Mouse (Mus musculus): ENCODE data around the gene Cdyl2.
A peak's percentile ranks its signal among the peaks of the same experiment; 100 is the strongest.

Gene Cdyl2

DNA sequence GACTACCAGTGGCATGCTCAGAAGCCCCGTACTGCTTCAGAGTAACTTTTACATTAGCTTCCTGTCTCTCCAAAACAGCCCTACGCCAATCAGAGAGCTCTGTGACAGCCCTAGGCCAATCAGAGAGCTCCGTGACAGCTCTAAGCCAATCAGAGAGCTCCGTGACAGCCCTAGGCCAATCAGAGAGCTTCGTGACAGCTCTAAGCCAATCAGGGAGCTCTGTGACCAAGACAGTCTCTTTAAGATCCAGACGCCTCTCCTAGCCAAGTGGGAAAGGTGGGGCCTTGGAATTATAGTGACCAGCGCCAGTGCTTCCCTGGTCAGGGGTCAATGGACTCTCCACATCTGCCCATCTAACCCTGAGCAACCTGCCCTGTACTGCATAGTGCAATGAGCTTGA is 62.2 kb downstream of the Cdyl2 start:
- no peak for DNase-seq

DNA sequence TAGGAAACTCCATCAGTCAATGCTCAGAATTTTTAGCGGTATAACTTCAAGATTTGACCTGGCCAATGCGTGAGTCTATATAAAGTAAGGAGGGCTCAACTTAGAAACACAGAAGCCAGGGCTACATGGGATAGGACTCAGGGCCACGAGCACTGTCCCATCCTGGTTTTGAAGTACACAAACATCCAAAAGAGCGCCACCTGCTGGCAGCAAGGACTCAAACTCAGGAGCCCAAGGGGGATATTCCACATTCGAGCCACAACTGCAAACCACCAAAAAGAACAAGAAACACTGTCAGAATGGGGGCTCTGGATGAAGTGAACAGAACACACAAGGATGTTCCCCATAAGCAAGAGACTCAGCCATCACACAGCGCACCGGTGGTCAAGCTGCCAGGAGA is 63.8 kb downstream of the Cdyl2 start:
- DNase-seq = no peak

DNA sequence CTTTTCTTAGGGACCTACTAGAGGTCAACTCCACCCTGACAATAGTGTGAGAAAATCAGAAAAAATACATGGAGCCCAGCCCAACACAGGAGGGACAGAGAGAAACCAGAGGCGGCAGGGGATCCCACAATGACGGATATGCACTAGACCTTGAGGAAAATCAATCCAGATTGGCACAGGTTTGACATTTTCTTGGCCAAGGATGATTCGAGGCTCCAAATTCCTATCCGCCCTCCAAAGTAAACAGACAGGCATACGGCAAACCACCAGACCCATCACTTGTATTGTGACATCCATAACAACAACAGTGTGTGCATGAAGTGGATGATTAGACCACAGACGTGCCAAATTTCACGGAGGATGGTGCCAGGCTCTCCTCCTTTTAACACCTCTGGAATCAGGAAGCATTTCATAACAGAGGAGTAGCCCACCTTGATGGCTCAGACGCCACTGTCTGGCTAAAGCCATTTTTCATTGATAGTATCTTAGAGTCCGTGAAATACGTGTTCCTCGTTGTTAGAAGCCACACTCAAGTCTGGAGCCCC is 65.9 kb downstream of the Cdyl2 start:
- no peak for DNase-seq

DNA sequence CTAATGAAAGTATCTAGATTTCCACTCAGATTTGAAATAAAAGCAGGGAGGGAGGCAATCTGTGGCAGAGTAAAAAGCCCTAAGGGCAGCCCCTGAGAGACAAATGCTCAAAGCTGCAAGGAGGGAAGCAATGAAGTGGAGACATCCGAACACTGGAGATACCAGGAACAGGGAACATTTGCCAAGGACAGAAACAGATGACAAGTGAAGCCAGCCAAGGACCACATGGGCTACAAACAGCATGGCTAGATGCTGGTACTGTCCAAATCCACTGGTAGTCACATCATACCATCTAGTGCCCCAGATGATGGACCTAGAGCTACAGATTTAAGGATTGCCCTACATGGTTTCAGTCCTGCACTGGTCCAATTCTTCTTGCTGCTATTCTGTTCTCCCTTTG is 71.3 kb downstream of the Cdyl2 start:
- no peak for DNase-seq

DNA sequence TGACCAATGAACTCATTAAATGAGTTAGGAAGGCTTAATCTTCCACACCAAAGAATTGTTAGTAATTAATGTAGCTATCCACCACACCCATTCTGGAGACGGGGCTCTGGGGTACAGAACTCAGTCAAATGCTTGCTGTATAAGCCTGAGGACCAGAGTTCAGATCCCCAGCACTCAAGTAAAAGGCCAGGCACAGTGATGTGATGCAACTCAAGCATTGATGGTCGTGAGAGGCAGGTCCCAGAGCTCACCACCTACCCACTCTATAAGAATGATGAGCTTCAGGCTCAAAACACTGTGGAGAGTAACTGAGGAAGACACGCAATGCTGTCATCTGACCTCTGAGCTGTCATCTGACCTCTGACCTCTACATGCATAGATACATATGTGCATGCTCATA is 76.0 kb downstream of the Cdyl2 start:
- no peak for DNase-seq

DNA sequence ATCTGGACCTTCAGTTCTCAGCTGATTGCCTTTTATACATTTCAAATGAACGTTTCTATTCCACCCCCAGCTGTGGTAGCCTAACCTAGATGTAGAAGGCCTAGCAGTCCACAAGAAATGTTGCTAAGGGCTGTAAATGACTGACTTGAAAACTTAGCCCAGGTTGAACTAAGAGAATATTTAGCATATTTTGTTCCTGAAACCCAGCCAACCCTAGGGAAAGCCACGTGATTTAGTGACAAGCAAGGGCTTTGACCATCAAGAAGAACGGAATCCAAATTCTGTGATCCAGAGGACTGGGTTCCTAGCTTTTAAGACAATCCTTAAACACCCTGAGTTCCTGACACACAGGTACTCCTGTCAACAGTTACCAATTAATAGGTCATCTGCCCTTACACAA is 77.9 kb downstream of the Cdyl2 start:
- no peak for DNase-seq

DNA sequence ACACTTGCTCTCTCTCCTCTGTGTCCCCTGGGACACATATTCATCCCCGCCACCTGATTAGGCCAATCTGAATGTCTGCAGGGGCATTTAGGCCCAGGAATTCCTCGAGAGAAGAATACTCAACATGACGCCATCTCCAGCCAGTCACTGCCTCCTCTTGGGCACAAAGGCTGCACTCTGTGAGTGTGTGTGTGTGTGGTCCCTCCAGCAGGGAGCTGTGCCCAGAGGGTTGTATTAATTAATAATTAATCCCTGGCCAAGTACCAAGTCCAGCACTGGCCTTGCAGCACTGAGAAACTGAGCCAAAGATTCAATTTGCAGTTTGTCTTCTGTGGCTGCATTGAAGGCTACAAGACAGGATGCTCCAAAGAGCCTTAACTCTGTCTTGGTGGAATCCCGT is 79.8 kb downstream of the Cdyl2 start:
- DNase-seq = no peak

DNA sequence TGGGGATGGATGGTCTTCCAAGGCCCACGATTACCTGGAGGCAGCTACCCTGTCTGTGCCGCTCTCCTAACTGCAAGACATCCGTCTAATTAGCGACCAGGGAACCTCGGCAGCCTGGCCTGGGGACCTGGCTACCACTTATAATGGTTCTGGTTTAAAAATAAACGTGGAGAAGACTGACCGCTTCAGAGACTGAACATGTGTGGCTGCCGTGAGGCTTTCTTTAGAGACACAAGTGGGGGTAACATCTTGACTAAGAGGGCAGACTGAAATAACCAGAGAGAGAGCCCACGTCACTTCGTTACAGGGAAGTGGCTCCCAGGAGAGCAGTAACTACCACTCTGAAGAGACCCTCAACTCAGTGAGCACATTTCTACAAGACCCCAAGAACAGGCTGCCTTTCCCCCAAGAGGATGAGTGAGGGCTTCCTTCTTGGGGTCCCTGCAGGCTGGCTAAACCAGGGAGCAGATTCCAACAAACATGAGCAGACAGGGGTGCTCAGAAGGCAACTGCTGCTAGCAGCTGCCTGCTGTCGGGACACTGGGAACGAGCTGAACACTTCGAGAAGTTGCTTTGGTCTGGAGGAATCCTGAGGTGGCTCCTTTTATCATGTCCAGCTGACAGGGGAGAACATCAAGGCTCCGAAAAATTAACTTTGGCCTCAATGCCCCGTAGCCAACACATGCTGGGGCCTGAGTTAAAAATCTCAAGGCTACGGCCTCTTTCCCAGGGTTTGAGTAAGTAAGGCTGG is 82.6 kb downstream of the Cdyl2 start:
- DNase-seq = no peak

DNA sequence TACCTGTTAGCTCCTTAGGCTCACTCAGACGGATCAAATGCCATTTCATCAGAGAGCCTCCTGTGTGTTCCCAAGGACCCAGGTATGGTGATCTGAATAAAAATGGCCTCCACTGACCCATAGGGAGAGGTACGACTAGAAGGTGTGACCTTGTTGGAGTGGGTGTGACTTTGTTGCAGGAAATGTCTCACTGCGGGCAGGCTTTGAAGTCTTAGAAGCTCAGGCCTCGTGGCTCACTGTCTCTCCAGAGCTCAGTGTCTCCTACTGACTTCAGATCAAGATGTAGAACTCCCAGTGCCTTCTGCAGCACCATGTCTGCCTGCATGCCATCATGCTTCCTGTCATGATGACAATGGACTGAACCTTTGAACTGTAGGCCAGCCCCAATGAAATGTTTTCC is 87.4 kb downstream of the Cdyl2 start:
- DNase-seq = no peak

DNA sequence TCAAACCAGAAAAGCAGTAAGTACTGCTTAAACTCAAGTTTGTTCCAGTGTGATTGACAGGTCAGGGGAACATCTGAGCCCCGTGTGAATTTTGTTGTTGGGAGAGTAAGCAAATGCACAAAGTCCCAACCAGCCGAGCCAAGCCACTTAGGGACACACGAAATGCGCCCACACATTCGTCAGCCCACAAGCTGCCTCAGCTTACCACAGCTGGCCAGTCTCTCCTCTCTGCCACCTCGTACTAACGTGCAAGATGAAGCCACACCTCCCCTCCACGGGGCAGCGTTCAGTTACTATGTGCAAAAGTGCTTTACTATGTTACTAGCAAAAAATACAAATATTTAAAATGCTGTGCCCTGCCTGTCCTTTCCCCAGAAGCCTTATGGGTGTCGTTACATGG is 91.9 kb downstream of the Cdyl2 start:
- DNase-seq = no peak

DNA sequence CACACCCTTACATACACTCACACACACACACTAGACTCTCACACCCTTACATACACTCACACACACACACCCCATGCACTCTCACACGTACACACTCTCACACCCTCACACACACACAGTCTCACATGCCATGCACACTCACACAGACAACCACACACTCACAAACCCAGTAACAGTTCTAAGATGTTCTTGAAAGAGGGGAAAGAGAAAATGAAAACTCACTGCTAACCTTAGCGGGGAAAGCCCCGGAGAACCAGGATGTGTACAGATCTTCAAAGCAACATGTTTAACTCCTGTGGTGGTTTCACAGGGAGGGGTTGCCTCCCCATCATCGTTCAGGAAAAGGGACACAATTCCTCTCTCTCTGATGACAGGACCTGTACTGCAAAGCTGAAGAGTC is 94.8 kb downstream of the Cdyl2 start:
- DNase-seq = no peak

DNA sequence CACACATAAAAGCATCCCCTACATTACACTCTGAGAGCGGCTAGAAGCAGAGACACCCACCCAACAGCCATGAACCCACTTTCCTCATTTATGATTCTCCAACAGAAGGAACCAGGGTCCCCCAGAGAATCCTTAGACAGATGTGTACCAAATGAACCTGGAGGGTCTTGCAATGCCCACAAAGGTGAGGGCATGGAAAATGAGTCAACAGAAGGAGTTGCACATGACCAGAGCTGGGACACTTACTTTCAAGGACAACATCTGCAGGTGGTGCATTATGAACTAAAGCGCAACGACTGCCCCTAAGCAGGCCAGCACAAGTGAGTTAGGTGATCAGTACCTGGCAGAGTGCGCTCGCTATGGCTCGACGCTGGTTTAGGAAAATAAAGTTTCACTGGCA is 95.6 kb downstream of the Cdyl2 start:
- no peak for DNase-seq

DNA sequence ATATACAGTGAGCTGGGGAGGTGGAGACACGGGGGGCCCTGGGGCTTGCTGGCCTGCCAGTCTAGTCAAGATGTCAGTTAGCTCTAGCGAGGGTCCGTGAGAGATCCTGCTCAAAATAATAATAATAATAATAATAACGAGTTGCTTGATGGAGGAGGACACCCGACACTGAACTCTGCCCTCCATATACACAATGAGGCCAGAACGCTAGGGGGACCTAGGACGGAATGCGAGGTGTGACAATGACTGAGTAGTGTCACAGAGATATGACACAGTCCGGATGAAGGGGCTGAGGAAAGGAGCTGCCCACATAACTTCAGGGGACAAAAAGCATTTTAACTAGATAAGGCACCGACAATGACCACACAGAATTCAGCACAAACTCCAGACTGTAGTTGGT is 96.4 kb downstream of the Cdyl2 start:
- DNase-seq = no peak

DNA sequence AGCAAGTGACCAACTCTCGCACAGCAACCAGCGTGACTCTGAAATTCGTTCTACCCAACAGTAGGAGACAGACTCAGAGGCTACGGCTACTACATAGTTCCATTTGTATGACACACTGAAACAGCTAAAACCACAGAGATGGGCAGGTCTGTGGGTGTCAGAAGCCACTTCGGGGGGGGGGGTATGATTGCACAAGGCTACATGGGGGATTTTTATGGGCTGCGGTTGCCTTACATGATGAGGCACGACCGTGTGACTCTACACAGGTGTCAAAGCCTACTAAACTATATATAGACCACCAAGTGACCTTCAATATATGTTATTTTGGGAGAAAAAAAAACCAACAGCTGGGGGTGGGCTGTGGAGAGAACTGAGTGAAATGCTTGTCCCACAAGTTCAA is 96.8 kb downstream of the Cdyl2 start:
- no peak for DNase-seq

DNA sequence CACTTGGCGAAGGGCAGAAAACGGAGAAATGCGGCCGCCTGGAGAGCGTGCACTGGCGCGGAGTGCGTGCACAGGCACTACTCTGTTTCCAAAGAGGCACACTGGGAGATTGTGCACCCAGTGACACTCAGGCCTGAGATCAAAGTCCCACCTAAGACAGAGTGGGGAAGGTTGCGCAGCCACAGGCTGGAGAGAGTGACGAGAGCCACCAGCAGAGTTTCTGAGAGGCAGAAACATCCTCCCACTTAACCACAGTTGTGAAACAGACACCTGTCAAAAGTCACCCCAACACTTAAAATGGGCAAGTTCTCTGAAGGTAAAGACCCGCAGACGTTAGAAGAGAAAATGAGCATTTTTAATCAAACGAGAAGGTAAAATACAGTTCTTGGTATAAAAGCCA is 97.5 kb downstream of the Cdyl2 start:
- no peak for DNase-seq

DNA sequence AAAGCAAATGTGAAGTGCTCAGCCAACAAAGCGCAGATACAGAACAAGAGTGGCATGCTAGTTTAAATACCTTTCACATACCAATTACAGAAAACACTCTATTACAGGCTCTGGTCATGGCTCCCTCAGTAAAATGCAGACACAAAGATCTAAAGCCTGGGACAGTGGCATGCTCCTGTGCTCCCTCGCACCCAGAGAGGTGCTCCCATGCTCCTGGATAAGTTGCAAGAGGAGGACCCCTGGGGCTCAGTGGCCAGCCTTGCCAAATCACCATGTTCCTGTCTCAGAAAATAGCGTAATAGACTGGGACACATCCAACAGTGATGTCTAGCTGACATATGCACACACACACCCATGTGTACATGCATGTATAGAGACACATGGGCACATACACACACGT is 98.4 kb downstream of the Cdyl2 start:
- no peak for DNase-seq

DNA sequence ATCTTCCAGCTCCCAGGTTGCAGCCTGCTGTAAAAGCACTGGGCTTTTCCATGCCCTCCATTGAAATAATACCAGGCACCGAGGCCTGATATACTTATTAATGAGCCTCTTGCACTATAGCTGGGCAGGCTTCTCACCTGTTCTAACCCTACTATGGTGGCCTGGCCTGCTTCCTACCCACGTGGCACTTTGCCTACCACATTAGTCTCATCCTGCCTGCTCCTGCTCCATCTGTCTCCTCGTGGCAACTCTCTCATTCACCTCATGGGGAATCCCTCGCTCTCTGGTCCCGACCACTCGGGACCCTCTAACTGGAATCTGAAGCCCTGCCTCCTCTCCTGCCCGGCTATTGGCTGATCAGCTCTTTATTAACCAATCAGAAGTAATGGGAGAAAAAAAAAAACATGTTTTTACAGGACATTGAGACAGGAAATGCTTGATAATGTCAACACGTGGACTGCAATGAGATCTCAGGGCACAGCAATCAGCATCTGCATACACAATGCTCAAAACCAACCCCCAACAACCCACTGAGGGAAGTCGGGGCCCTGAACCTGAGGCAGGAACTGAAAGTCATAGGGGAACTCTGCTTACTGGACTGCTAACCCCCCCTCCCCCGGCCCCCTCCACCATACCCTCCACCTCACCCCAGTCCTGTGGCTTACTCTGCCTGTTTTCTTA is 99.2 kb downstream of the Cdyl2 start:
- DNase-seq = no peak

DNA sequence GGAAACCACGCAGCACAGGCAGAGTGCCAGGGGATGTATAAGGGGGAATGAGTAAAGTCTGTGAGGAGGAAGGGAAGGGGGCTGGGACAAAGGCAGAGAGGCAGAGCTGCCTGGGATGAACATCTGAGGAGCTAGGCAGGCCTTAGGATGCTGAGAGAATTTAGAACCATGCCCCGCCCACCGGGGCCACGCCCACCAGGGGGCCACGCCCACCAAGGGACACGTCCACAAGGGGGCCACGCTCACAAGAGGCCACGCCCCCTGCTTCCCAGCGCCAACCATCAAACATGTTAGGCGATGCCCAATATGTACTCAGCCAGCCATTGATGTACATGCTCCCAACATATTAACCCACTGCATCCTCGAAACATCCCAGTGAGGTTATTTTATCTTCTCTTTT is 102.7 kb downstream of the Cdyl2 start:
- DNase-seq = no peak

DNA sequence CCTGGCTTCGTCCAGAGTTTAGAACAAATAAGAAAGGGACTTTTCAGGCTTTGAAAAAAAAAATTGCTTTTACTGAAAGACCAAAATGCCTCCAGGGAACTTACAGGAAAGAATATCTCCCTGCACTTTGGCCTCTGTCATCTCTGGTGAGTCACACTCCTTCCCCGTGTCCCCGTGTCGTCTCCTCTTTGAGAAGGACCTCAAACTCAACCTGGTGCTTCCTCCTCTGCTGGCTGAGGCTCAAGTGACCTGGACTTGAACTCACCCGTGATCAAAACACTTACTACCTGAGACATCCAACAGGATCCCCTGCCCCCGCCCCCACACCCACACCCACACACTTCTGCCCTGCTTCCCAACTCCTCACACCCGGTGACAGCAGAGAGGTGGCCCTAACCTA is 103.8 kb downstream of the Cdyl2 start:
- no peak for DNase-seq

DNA sequence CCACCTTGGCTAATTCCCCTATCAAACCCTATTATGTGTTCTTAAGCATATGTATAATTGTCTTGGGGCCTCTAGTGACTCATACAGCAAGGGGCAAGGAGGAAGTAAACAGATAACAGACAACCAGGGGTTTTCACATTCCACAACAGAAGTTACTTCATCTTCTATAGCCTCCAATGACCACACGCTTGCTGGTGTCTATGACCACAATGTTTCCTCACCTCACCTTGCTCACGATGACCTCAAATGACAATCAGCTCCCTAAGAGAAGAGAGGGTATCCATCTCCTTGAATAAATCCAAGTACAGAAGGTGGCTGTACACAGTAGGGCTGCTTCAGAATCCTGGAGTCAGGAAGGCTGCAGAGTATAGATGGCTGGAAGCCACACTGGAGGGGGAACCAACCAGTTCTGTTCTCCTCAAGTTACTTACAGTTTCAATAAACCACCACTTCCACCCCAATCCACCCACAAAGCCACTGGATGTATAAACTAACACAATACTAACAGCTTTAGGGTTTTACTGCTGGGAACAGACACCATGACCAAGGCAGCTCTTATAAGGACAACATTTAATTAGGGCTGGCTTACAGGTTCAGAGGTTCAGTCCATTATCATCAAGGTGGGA is 104.8 kb downstream of the Cdyl2 start:
- no peak for DNase-seq

DNA sequence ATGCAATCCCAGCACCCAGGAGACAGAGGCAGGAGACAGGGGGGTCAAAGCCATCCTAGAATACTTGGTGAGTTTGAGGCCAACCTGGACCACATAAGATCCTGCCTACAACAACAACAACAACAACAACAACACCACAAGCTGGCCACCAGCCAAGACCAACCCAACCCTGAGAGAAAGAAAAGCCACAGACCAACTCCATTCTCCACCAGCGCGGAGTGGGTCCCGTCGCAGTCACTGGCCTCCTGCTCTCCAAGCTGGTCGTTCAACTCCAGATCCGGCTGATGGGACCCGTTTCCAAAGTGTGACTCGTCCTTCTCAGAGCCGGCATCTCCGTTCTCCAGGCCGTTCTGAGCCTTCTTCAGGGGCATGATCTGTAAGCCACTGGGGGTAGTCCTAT is 109.2 kb downstream of the Cdyl2 start:
- no peak for DNase-seq

DNA sequence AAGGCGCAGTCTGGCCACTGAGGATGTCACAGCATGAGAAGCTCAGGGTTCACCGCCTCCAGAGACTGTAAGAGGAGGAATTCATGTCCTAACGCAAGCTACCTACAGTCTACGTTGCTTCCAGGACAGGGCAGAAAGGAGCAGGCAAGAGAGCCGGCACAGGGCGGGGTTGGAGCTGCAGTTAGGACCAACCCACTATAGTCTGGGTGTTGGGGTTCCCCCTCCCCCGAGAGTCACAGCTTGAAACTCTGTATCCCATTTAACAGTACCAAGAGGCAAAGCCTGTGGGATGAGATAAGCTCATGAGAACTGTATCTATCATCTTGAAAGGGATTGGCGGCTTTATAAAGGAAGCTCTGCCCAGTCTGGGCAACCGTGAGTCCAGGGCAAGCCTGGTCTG is 110.5 kb downstream of the Cdyl2 start:
- no peak for DNase-seq

DNA sequence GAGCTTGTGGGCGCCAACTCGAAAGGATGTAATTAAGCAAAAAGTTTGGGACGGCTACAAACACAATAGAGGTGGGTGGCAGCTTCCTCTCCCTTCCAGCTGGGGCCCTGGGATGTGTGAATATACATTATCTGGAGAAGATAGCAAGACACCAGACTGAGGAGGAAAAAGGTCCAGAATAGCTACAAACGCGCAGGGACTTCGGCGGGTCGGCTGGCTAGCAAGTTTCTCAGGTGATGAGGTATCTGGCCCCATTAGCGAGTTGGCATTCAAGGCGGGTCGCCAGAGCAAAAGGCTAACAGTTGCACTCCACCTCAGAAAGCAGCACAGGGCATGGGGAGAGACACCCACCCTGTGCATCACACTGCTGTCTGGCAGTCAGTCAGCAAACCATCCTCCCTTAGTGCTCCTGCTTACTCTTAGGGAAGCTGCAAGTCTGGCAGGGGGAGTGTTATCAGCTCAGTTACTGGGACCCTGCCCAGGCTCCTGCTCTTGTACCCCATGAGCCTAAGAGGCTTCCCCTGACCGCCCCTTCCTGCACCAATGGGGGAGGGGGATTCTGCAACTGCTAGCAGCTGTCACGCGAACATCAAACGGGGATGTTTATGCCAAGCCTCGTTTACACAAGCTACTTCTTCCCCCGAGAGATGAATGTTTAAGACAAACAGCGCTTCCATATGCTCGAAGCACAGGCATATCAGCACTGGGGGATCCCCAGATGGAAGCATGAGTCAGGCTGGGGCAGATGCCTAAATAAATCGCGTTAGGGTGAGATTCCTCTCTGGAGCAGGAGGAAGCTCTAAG is 111.4 kb downstream of the Cdyl2 start:
- DNase-seq = peak; percentile 23

Data from right cerebral cortex, postnatal 14 days (tissue).